Mouse (Mus musculus) liver, adult 2 months (tissue): ENCODE measurements around the gene Rgs17.

Experiments
- CTCF ChIP-seq: fragments of 200-500 bp; IDR thresholded peaks from 2 replicates; pipeline ENCODE4 v1.5.1; 2011; ENCODE audit warnings: low read depth, low read length, control low read depth
- POLR2A ChIP-seq: fragments of 200-500 bp; IDR thresholded peaks from 2 replicates; pipeline ENCODE4 v1.6.1; 2011; ENCODE audit warnings: low read length, control low read depth; ENCODE audit not compliant: insufficient read depth; ENCODE audit errors: extremely low read depth

- TF ChIP-seq POLR2A (no peak), CTCF (no peak)
Observed at GRCm38 (mm10) chr10:5803739-5804138, 118.5 kb downstream of the Rgs17 start.
